Mouse (Mus musculus): Measurements from ENCODE around the gene Srsf9. TPM values are rescaled to one million over a fixed set of nuclear protein-coding genes. Genes with fewer than 3 reads are reported as not detected.
"Not testable (repeated sequence)": the region's sequence is repeated elsewhere in the genome, so short reads cannot be mapped to it uniquely, and the experiment has no call there.

Gene Srsf9
- polyA plus RNA-seq, 1 experiment from 2014 or later, result 376 TPM

DNA sequence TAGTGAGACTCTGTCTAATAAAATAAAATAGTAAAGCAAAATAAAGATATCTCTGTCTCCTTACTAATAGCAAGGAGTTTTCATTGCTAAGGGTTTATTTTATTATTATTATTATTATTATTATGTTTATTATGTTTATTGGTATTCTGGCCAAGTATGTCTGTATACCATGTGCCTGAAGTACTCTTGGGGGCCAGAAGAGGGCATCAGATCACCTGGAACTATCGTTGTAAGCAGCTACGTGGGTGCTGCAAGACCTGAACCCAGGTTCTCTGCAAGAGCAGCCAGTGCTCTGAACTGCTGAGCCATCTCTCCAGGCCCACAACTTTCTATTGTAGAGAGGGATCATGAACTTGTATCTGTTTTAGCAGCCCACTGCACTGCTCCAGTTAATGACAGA, 48.5 kb downstream of the Srsf9 start:
- peak; percentile 81 for DNase-seq (ENCODE audit: low spot score, missing footprints)
- no peak overlapping the region for H3K4me3 ChIP-seq (ENCODE audit: low read depth, low read length)
- no peaks in the 10 kb centered on the region for H3K36me3 ChIP-seq (ENCODE audit: control insufficient read depth, insufficient read depth, low read length)
- no peak overlapping the region for H3K4me2 ChIP-seq
- H3K27me3 ChIP-seq (ENCODE audit: control insufficient read depth, insufficient read depth, low read length), result no peaks in the 10 kb centered on the region
- H3K4me1 ChIP-seq (ENCODE audit: control insufficient read depth, insufficient read depth, low read length), result peaks cover 12% of the 10 kb centered on the region; the same call in 1 of the 2 replicates
- peaks cover 2% of the 10 kb centered on the region; the same call in 1 of the 2 replicates for H3K9me3 ChIP-seq (ENCODE audit: control insufficient read depth, low read length)
- no peak for ATAC-seq (ENCODE audit: low FRiP score)
- no peak overlapping the region for H3K27ac ChIP-seq (ENCODE audit: low read depth, low read length)
- no peak overlapping the region for H3K9ac ChIP-seq (ENCODE audit: low read length)
- 89% methylated on average over 2 of the region's 2 CpGs for WGBS

GRCm38 (mm10) chr5:115378882-115379281, 51.9 kb downstream of the Srsf9 start:
- WGBS, result 90% methylated on average over 2 of the region's 2 CpGs
- not testable (repeated sequence) for H3K4me3 ChIP-seq (ENCODE audit: low read depth, low read length); H3K4me2 ChIP-seq; H3K9ac ChIP-seq (ENCODE audit: low read length); ATAC-seq (ENCODE audit: low FRiP score); H3K27me3 ChIP-seq (ENCODE audit: control insufficient read depth, insufficient read depth, low read length); H3K27ac ChIP-seq (ENCODE audit: low read depth, low read length); DNase-seq (ENCODE audit: low spot score, missing footprints); H3K9me3 ChIP-seq (ENCODE audit: control insufficient read depth, low read length); H3K4me1 ChIP-seq (ENCODE audit: control insufficient read depth, insufficient read depth, low read length); H3K36me3 ChIP-seq (ENCODE audit: control insufficient read depth, insufficient read depth, low read length)

Other genes with a start within 250 kb of the Srsf9 start
- gene Gm10401, start 228.9 kb upstream of the Srsf9 start, polyA plus RNA-seq (2014; fragmentation: Nextera tagmentation; extraction: Ambion mirVana), result 23.2 and 26.6 TPM in 2 replicates
- gene Acads, start 207.8 kb upstream of the Srsf9 start, polyA plus RNA-seq (2014; fragmentation: Nextera tagmentation; extraction: Ambion mirVana), result 21.6 and 23.5 TPM in 2 replicates
- gene Unc119b, start 192.2 kb upstream of the Srsf9 start, polyA plus RNA-seq (2014; fragmentation: Nextera tagmentation; extraction: Ambion mirVana), result 55.1 and 64.6 TPM in 2 replicates
- gene Mlec, start 169.0 kb upstream of the Srsf9 start, polyA plus RNA-seq (2014; fragmentation: Nextera tagmentation; extraction: Ambion mirVana), result 30.0 and 37.3 TPM in 2 replicates
- gene Cabp1, start 132.8 kb upstream of the Srsf9 start, polyA plus RNA-seq (2014; fragmentation: Nextera tagmentation; extraction: Ambion mirVana), result 1.1 and 2.3 TPM in 2 replicates
- 91.0 and 98.7 TPM in 2 replicates for gene Pop5, start 91.3 kb upstream of the Srsf9 start, polyA plus RNA-seq (2014; fragmentation: Nextera tagmentation; extraction: Ambion mirVana)
- gene Rnf10, start 54.3 kb upstream of the Srsf9 start, polyA plus RNA-seq (2014; fragmentation: Nextera tagmentation; extraction: Ambion mirVana), result 84.6 and 85.0 TPM in 2 replicates
- 58.6 and 59.1 TPM in 2 replicates for gene Coq5, start 47.5 kb upstream of the Srsf9 start, polyA plus RNA-seq (2014; fragmentation: Nextera tagmentation; extraction: Ambion mirVana)
- gene Dynll1, start 26.2 kb upstream of the Srsf9 start, polyA plus RNA-seq (2014; fragmentation: Nextera tagmentation; extraction: Ambion mirVana), result 1,577 and 1,606 TPM in 2 replicates
- 43.5 and 46.8 TPM in 2 replicates for gene Gatc, start 14.0 kb downstream of the Srsf9 start, polyA plus RNA-seq (2014; fragmentation: Nextera tagmentation; extraction: Ambion mirVana)
- gene Triap1, start 14.0 kb downstream of the Srsf9 start, polyA plus RNA-seq (2014; fragmentation: Nextera tagmentation; extraction: Ambion mirVana), result 57.7 and 64.7 TPM in 2 replicates
- 745 and 840 TPM in 2 replicates for gene Cox6a1, start 21.8 kb downstream of the Srsf9 start, polyA plus RNA-seq (2014; fragmentation: Nextera tagmentation; extraction: Ambion mirVana)
- 199 and 227 TPM in 2 replicates for gene Msi1, start 102.4 kb downstream of the Srsf9 start, polyA plus RNA-seq (2014; fragmentation: Nextera tagmentation; extraction: Ambion mirVana)
- not detected in 2 replicates for gene Pla2g1b, start 139.1 kb downstream of the Srsf9 start, polyA plus RNA-seq (2014; fragmentation: Nextera tagmentation; extraction: Ambion mirVana)
- 16.2 and 18.9 TPM in 2 replicates for gene Sirt4, start 157.5 kb downstream of the Srsf9 start, polyA plus RNA-seq (2014; fragmentation: Nextera tagmentation; extraction: Ambion mirVana)
- gene Pxn, start 179.5 kb downstream of the Srsf9 start, polyA plus RNA-seq (2014; fragmentation: Nextera tagmentation; extraction: Ambion mirVana), result 7.3 and 7.7 TPM in 2 replicates
- 1,161 and 1,182 TPM in 2 replicates for gene Rplp0, start 232.3 kb downstream of the Srsf9 start, polyA plus RNA-seq (2014; fragmentation: Nextera tagmentation; extraction: Ambion mirVana)
- gene Gcn1l1, start 238.1 kb downstream of the Srsf9 start, polyA plus RNA-seq (2014; fragmentation: Nextera tagmentation; extraction: Ambion mirVana), result 27.6 and 32.2 TPM in 2 replicates

All from midbrain, embryonic 11.5 days (tissue).